Mouse (Mus musculus) embryonic facial prominence, embryonic 15.5 days (tissue): Measurements from ENCODE around the gene Cox18. TPM values are rescaled to one million over a fixed set of nuclear protein-coding genes. Genes with fewer than 3 reads are reported as not detected.

ENCODE experiments used
- ATAC-seq: fragments of 200-750 bp; cut with Nextera tagmentation; 2 replicates; pipeline ENCODE4 v1.8.0; 2017; ENCODE audit warnings: low read depth, moderate TSS enrichment; ENCODE audit not compliant: insufficient number of reproducible peaks, low FRiP score, low TSS enrichment
- H3K27ac ChIP-seq: fragments of 300-500 bp; sonication (generic); replicated peaks from 2 replicates; pipeline ENCODE4 v1.5.1; 2015; ENCODE audit warnings: mild to moderate bottlenecking, inconsistent platforms
- H3K27me3 ChIP-seq: fragments of 300-500 bp; sonication (generic); 2 replicates; pipeline ENCODE4 v1.6.1; 2015; ENCODE audit warnings: inconsistent platforms
- H3K36me3 ChIP-seq: fragments of 300-500 bp; sonication (generic); 2 replicates; pipeline ENCODE4 v1.6.1; 2015; ENCODE audit warnings: mild to moderate bottlenecking, inconsistent platforms
- H3K4me1 ChIP-seq: fragments of 300-500 bp; sonication (generic); 2 replicates; pipeline ENCODE4 v1.6.1; 2015; ENCODE audit warnings: inconsistent platforms
- H3K4me2 ChIP-seq: fragments of 300-500 bp; sonication (generic); replicated peaks from 2 replicates; pipeline ENCODE4 v1.6.1; 2015; ENCODE audit warnings: mild to moderate bottlenecking, inconsistent platforms
- H3K4me3 ChIP-seq: fragments of 300-500 bp; sonication (generic); replicated peaks from 2 replicates; pipeline ENCODE4 v1.5.1; 2015; ENCODE audit warnings: mild to moderate bottlenecking, inconsistent platforms
- H3K9ac ChIP-seq: fragments of 300-500 bp; sonication (generic); 2 replicates; pipeline ENCODE4 v1.6.1; 2015; ENCODE audit warnings: inconsistent platforms
- H3K9me3 ChIP-seq: fragments of 300-500 bp; sonication (generic); replicated peaks from 2 replicates; pipeline ENCODE4 v1.6.1; 2016; ENCODE audit warnings: inconsistent platforms
- WGBS: fragments of 180-500 bp; shearing (Covaris S2); methylation state at CpG from one replicate; pipeline ENCODE4 v1.1.7; 2015; 5-methylcytosine and 5-hydroxymethylcytosine counted together
- polyA plus RNA-seq: library from polyadenylated mRNA; unstranded; fragments of >200 nt; fragmentation: Nextera tagmentation; extraction: Ambion mirVana; gene quantifications from 2 replicates; pipeline ENCODE4 v1.2.1, GENCODE M21; 2015

Cox18 gene
- polyA plus RNA-seq, 1 experiment from 2014 or later = 33.3 TPM

DNA sequence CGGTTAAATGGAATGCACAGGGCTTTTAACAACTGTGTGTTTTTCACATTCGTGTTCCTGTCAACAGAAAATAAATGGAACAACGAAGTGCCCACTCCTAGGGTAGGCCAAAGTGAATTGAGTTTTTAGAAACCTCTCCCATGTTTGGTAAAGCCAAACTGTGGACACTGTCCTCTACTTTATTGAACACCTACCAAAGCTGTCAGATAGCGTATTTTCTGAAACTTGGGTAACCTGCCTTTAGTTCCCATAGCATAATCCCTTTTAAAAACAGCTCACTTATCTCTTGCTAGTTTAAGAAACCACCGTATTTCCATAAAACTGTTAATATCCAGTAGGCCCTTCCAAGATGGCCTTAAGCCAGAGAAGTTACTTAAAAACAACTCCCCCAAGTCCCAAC lies 929 bp upstream of the Cox18 start:
- Histone ChIP-seq H3K27ac (no peak overlapping the region), H3K9ac (no peak overlapping the region), H3K27me3 (no peaks in the 10 kb centered on the region), H3K4me1 (peaks cover 7% of the 10 kb centered on the region), H3K36me3 (peaks cover 46% of the 10 kb centered on the region), H3K4me2 (peak overlapping the region; percentile 78; the same call in 1 of the 2 replicates), H3K9me3 (no peaks in the 10 kb centered on the region), H3K4me3 (peak overlapping the region; percentile 92; the same call in 1 of the 2 replicates)
- no peak for ATAC-seq
- 81% methylated on average over 5 of the region's 5 CpGs for WGBS

DNA sequence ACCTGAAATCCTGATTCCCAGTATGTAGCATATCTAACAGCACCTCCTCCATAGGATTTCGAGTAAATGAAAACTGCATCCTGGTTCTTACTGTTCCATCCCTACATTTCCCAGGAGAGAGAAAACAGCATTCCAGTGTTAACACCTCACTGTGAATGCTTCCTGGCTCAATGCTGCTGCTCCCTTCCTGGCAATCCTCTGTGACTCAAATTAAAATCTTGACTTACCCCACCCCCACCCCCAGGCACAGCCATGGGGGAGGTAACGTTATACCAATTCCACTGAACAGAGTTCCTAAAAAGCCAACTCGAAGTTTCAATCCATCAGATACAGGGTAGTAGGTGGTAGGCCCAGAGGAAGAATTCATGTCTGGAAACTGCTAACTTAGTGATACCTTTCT lies 864 bp downstream of the Cox18 start:
- Histone ChIP-seq H3K4me1 (peaks cover 7% of the 10 kb centered on the region), H3K9ac (peak overlapping the region; percentile 85; the same call in 1 of the 2 replicates), H3K36me3 (peaks cover 45% of the 10 kb centered on the region), H3K4me3 (peak overlapping the region; percentile 92), H3K9me3 (no peaks in the 10 kb centered on the region), H3K4me2 (peak overlapping the region; percentile 78), H3K27me3 (no peaks in the 10 kb centered on the region), H3K27ac (0 out of 2 replicates have a peak overlapping the region, but pooled peaks have one; percentile 92)
- no peak for ATAC-seq
- WGBS = 18% methylated on average over 3 of the region's 3 CpGs

DNA sequence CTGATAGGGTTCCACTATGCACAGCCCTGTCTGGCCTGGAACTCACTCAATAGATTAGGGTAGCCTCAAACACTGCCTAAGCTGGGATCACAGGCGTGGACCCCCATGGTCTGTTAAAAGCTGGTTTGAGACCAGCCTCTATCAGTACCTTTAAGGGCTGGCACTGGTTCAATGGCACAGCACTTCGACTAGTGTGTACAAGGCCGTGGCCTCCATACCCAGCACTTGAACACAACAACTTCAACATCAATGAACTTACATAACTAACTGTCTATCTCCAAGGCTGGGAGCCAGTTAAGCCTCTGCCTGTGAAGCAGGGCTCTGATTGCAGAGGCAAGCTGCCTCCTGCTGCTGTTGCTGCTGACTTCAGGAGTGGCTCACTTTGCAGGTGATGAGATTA lies 6.0 kb downstream of the Cox18 start:
- ATAC-seq = no peak
- no peaks in the 10 kb centered on the region for H3K9me3 ChIP-seq
- no peaks in the 10 kb centered on the region for H3K27me3 ChIP-seq
- no peak overlapping the region for H3K4me2 ChIP-seq
- H3K4me3 ChIP-seq = no peak overlapping the region
- no peak overlapping the region for H3K27ac ChIP-seq
- WGBS = 93% methylated on average over 3 of the region's 3 CpGs
- peaks cover 65% of the 10 kb centered on the region for H3K36me3 ChIP-seq
- no peak overlapping the region for H3K9ac ChIP-seq
- H3K4me1 ChIP-seq = peaks cover 2% of the 10 kb centered on the region

DNA sequence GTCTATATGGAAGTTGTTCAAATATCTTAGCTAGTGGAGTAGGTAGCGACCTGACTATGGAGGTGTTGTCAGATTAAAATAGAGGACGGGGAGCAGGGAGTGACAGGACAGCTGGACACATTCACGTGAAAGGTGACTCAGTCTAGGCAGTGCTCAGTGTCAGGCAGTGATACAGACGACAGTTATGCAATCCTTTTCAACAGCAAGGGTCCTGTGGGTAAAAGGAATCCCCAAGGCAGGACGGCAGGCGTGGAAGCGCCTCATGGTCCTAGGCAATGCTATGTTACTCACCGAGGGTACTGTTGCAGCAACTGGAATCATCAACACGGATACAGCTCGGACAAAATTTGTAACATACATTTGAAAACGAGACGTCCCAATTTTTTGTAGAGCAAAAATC lies 6.6 kb downstream of the Cox18 start:
- Histone ChIP-seq H3K27me3 (no peaks in the 10 kb centered on the region), H3K4me3 (no peak overlapping the region), H3K36me3 (peaks cover 65% of the 10 kb centered on the region), H3K4me2 (no peak overlapping the region), H3K9ac (no peak overlapping the region), H3K9me3 (no peaks in the 10 kb centered on the region), H3K4me1 (no peaks in the 10 kb centered on the region), H3K27ac (no peak overlapping the region)
- 93% methylated on average over 12 of the region's 12 CpGs for WGBS
- ATAC-seq = no peak

DNA sequence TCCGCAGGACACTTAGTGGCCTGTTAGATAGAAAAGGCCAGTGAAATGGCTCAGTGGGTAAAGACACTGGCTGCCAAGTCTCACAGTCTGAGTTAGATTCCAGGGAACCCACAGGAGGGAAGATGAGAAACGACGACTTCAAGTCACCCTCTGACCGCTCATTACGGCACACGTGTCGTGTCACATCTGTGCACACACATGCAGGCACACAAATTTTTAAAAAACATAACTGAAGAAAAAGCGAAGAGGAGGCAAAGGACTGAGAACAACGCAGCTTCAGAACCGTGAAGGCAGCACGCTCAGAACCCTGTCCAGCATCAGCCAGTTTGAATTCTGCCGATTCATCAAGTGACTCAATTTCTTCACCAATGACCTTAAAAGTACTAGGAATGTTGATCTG lies 10.4 kb downstream of the Cox18 start:
- Histone ChIP-seq H3K9ac (no peak overlapping the region), H3K27me3 (no peaks in the 10 kb centered on the region), H3K4me2 (no peak overlapping the region), H3K4me3 (no peak overlapping the region), H3K36me3 (peaks cover 39% of the 10 kb centered on the region), H3K9me3 (no peaks in the 10 kb centered on the region), H3K4me1 (no peaks in the 10 kb centered on the region), H3K27ac (no peak overlapping the region)
- WGBS = 94% methylated on average over 12 of the region's 12 CpGs
- no peak for ATAC-seq

DNA sequence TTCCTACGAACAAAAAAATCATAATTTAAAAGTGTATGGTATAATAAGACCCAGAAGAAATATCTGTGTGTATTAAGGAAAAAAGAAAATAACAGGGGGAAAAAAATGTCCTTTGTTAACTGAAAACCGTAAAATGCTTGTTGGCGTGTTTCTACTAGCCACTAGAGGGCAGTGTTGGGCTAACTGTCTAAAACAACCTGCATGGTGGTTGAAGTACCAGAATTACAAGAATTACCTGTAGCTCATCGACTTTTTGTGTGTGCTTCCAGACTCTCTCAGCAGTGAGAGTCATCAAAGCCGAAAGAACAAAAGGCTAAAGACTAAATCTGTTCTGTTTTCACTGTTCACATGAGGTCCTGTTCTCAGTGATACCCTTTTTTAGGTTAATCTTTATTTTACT lies 20.6 kb downstream of the Cox18 start:
- Histone ChIP-seq H3K9ac (no peak overlapping the region), H3K27me3 (0 out of 2 replicates have a peak, but pooled peaks cover 3% of the 10 kb centered on the region), H3K9me3 (no peaks in the 10 kb centered on the region), H3K4me3 (no peak overlapping the region), H3K4me1 (no peaks in the 10 kb centered on the region), H3K4me2 (no peak overlapping the region), H3K36me3 (no peaks in the 10 kb centered on the region), H3K27ac (no peak overlapping the region)
- WGBS = 14% methylated on average over 5 of the region's 5 CpGs
- no peak for ATAC-seq

DNA sequence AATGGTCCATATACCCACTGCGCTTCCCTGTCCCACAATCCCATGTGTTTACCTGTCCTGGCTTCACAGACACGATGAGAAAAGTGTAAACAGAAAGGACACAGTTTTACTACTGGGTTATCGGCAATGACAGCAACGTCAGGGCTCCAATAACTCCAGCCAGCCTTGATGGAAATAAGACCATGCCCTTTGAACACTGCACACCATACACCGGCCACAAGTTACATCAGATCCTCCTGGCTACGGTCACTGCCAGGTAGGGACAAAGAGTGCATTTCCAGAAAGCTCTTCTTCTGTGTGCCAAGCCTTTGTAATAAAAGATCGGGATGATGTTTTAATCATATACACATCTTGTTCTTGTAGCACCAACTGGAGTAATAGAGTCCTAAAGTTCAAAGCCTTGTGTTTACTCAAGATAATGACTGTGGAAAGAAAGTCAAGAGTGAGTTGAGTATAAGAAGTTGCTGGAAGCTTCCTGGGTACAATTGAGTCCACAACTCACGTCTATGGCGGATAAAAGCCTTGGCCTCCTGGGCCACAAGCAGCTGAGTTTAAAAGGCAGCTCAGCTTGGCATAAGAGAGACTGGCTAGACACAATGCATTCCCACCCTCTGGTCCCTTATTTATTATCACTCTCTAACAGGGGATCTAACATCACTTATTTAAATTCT lies 21.2 kb downstream of the Cox18 start:
- no peak overlapping the region for H3K4me3 ChIP-seq
- WGBS = 78% methylated on average over 9 of the region's 9 CpGs

DNA sequence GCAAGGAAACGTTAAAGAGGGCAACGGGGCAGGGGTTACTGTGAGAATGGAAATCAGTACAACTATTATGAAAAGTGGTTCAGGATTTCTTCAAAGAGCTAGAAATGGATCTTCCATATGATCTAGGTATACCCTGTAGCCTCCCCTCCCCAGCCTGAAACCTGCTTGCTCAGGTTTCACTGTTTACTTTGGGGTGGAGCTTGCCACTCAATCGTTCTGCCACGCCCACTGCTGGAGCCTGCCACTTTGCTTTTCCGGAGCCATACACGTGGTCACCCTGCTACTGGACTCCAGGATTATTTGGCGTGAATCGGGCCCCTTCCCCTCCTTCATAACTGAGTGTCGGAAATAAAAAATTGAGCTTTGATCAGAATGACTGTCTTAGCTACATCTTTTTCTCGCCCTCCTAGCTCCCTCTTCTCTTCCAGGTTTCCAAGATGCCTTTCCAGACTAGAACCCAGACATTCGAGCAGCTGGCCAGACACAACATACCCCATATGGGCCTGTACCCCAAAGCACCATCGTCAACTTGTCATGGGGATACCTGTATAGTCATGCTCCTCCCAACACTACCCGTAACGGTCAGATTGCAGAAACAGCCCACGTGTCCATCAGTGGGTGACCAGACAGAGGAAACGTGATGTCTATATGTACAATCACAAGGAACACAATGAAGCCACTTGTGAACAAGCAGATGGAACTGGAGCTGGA lies 23.7 kb downstream of the Cox18 start:
- ATAC-seq = no peak
- Histone ChIP-seq H3K4me2 (no peak overlapping the region), H3K4me3 (no peak overlapping the region), H3K27ac (no peak overlapping the region), H3K27me3 (0 out of 2 replicates have a peak, but pooled peaks cover 3% of the 10 kb centered on the region), H3K9ac (no peak overlapping the region), H3K36me3 (no peaks in the 10 kb centered on the region), H3K4me1 (no peaks in the 10 kb centered on the region), H3K9me3 (no peaks in the 10 kb centered on the region)
- 50% methylated on average over 16 of the region's 16 CpGs for WGBS

More for the DNA sequence above, 21.2 kb downstream of the Cox18 start:
- Histone ChIP-seq H3K9ac (no peak overlapping the region), H3K36me3 (no peaks in the 10 kb centered on the region), H3K9me3 (no peaks in the 10 kb centered on the region), H3K27ac (no peak overlapping the region), H3K4me1 (no peaks in the 10 kb centered on the region), H3K27me3 (0 out of 2 replicates have a peak, but pooled peaks cover 3% of the 10 kb centered on the region), H3K4me2 (no peak overlapping the region)
- ATAC-seq = no peak

DNA sequence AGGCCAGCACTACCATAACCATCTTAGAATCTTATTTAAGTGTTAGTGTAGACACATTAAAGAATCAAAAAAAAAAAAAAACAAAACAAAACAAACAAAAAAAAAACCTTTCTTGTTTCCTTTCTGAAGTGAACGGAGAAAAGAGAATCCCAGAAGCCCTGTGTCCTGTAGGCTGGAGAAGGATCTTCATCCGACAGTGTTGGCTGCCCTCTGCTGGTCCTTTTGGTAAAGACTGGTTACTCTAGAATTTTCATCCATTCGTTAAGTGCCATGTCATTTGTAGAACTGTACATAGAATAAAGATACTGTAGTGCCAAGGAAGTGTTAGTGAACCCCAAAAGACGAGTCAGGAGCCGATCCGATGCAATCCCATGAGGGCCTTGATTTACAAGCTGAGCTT lies 29.0 kb downstream of the Cox18 start:
- no peak for ATAC-seq
- no peaks in the 10 kb centered on the region for H3K4me1 ChIP-seq
- H3K27me3 ChIP-seq = no peaks in the 10 kb centered on the region
- no peak overlapping the region for H3K27ac ChIP-seq
- no peak overlapping the region for H3K9ac ChIP-seq
- WGBS = 21% methylated on average over 6 of the region's 6 CpGs
- H3K36me3 ChIP-seq = no peaks in the 10 kb centered on the region
- no peak overlapping the region for H3K4me3 ChIP-seq
- no peaks in the 10 kb centered on the region for H3K9me3 ChIP-seq
- H3K4me2 ChIP-seq = no peak overlapping the region

DNA sequence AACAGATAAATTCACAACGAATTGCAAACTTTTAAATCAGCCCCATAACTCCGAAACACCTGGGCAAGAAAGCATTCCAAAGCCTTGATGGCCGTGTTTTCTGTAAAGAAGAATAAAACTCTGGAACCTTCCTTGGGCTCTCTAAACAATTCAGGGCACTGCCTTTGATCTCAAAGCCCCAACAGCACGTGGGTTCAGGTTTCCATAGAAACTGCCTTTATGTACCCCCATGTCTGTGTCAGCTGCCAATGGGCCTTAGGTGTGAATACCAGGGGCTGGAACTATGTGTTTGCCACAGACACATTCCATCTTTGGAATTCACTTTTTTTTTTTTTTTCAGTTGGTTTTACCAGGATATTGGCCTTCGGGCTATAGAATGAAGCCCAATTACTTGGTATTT lies 41.0 kb downstream of the Cox18 start:
- WGBS = 56% methylated on average over 5 of the region's 5 CpGs
- ATAC-seq = no peak
- no peak overlapping the region for H3K9ac ChIP-seq
- no peak overlapping the region for H3K4me3 ChIP-seq
- H3K36me3 ChIP-seq = no peaks in the 10 kb centered on the region
- H3K4me2 ChIP-seq = no peak overlapping the region
- no peak overlapping the region for H3K27ac ChIP-seq
- H3K9me3 ChIP-seq = no peaks in the 10 kb centered on the region; the same call in 1 of the 2 replicates
- no peaks in the 10 kb centered on the region for H3K4me1 ChIP-seq
- no peaks in the 10 kb centered on the region for H3K27me3 ChIP-seq

DNA sequence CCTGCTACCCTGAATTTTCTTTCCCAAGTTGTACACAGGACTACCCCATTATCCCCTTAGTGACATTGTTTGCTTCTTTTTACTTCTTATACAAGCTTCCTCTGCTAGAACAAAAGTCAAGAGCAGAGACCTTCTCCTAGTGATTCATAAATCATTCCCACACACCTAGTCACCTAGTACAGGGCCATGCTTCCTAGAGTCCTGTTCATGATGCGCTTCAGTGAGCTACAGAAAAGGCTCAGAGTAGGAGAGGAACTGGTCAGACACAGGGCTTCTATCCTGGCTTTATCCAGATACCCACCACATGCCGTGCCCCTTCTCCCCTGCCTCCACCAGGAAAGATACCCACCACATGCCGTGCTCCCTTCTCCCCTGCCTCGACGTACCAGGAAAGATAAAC lies 44.7 kb downstream of the Cox18 start:
- H3K4me3 ChIP-seq = no peak overlapping the region
- H3K4me2 ChIP-seq = no peak overlapping the region
- no peaks in the 10 kb centered on the region for H3K9me3 ChIP-seq
- H3K4me1 ChIP-seq = no peaks in the 10 kb centered on the region
- 90% methylated on average over 5 of the region's 5 CpGs for WGBS
- H3K9ac ChIP-seq = no peak overlapping the region
- no peak overlapping the region for H3K27ac ChIP-seq
- H3K36me3 ChIP-seq = no peaks in the 10 kb centered on the region
- H3K27me3 ChIP-seq = no peaks in the 10 kb centered on the region
- no peak for ATAC-seq
